Mouse (Mus musculus) kidney, adult 9 months (tissue): Measurements from ENCODE around the gene C2cd3.
A peak's percentile ranks its signal among the peaks of the same experiment; 100 is the strongest.

Source experiments
- DNase-seq: peaks from one replicate; pipeline ENCODE4 v3.0.0; 2022

Gene C2cd3

GRCm38 (mm10) chr7:100371495-100372451, at the start of gene C2cd3, which contains the start of gene Ppme1:
Gene C2cd3, plus strand, starts transcription at chr7:100372233.
Gene Ppme1, minus strand, starts transcription at chr7:100372307.
- DNase-seq: peak; percentile 100

DNA sequence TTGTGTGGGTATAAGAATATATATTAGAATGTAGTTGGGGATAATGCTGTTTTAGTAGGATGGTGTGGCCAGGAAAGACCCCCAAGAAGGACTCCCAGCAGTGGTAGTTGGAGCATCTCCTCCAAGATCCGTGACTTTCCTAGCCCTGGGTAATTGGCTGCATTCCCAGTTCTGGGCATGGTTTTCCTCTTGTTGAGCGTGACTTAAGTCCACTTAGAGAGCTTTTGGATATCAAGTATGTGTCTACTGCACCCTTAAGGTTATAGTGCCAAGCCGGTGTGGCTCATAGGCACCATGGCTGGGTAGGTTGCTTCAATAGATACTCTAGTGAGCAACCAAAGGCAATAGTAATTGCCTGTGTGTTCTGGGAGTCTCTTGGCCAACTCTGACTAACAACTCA, 48.3 kb upstream of the C2cd3 start:
- DNase-seq: no peak

DNA sequence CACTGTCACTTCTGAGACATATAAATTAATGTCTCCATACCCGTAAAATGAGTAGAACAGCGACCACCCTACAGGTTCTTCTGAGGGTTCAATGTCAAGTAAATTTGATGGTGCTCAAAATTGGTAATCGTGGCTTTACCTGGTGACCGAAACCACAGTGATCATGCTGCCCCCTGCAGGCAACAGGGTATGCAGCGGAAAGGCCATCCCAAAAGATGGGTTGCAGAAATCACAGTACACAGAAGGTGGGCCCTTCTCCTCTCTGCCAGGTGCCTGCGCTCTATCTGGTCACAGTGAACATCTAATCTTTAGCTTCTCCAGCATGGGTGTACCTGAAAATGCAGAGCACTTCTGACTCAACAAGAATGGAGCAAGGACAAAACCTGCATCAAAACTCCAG, 46.6 kb upstream of the C2cd3 start:
- DNase-seq: peak; percentile 19

DNA sequence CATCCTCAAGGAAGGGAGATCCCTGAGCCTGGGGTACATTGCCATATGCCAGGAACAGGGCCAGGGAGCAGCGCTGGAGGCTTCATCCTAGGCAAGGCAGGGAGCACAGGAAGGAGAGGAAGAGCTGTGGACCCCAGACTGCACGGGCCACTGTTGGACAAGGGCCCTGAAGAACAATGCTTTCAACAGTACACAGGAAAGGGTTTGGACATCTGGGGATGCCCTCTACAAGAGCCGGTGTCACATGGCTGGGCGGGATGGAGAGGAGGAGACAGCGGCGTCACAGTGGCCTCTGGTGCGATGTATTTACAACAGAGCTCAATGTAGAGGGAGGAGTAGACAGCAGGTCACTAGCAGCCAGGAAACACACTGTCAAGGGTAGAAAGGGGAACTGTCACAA, 44.5 kb upstream of the C2cd3 start:
- DNase-seq: no peak

GRCm38 (mm10) chr7:100328636-100329035, 43.4 kb upstream of the C2cd3 start:
- no peak for DNase-seq

GRCm38 (mm10) chr7:100331269-100331668, 40.8 kb upstream of the C2cd3 start:
- no peak for DNase-seq

DNA sequence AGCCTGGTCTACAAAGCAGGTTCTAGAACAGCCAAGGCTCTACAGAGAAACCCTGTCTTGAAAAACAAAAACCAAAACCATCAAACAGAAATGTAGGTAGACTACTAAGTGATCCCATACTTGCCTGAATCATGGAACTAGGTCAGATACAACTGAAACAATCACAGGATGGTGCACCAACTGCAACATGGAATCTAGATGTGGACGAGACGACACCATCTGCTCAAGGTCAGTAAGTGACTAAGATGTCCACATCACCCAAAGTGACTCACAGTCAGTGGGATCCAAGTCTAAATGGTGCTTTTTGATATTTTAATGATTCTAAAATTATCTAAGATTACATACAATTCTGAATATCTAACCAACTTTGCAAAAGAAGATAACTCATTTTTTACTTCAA, 36.1 kb upstream of the C2cd3 start:
- no peak for DNase-seq

- peak; percentile 26 for DNase-seq
Observed at GRCm38 (mm10) chr7:100354984-100355383, 17.0 kb upstream of the C2cd3 start.

- DNase-seq: no peak
Observed at GRCm38 (mm10) chr7:100356324-100356723, 15.7 kb upstream of the C2cd3 start.

DNA sequence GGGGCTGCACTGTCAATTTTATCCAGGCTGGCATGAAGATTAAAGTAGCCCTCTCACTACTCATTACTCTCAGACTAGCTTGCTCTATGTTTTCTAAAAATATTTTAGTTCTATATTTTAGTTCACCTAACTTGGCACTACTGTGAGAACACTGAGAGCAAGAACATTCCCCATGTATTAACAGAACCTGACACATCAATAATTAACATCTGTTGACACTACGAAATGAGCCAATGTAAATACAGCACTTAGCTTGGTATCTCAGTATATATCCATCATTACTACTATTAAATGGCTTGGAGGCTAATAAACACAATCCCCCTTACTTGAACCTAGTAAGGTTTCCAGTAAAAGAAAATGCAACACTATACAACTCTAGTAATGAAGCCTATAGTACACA, 15.3 kb upstream of the C2cd3 start:
- no peak for DNase-seq

DNA sequence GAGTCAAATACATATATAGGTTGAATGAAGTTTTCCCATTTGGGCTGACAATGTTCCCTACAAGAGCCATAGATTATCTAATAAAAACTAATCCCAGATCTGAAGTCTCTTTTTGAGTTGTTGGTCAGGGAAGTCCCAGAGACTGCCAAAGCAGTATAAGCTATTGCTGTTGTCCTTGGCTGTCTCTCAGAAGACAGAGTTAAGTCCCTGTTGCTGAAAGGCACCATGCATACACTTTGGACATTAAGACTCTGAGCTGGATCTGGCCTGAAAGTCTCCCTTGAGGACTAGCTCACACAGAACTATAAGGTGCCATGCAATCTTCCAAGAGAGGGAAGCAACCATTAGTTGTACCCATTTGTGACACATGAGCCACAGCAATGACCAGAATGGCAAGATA, 14.2 kb upstream of the C2cd3 start:
- no peak for DNase-seq

GRCm38 (mm10) chr7:100363162-100363561, 8.9 kb upstream of the C2cd3 start:
- DNase-seq: no peak

- no peak for DNase-seq
Observed at GRCm38 (mm10) chr7:100364888-100365287, 7.1 kb upstream of the C2cd3 start.

DNA sequence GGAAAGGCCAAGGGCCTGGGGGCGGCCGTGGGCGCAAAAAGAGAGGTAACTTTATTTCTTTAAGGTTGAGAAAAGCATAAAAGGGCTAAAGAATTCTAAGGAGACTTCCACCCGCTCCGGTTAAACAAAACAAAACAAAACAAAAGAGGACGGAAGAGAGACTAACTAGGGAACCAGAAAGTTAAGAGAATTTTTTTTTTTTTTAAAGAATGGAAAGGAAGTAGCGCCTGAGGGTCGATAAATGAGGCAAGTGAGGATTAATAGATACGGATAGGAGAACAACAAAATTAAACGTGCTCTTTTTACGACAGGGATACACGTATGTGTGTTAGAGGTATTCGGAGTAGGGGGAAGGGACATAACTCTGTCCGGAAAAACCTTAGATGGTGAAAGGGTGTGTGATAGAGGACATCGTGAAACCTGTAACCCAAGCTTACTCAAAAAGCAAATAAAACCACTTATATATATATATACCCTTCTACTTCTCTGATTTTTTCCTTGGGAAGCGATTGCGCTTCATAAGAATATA, 483 bp downstream of the C2cd3 start:
- no peak for DNase-seq

DNA sequence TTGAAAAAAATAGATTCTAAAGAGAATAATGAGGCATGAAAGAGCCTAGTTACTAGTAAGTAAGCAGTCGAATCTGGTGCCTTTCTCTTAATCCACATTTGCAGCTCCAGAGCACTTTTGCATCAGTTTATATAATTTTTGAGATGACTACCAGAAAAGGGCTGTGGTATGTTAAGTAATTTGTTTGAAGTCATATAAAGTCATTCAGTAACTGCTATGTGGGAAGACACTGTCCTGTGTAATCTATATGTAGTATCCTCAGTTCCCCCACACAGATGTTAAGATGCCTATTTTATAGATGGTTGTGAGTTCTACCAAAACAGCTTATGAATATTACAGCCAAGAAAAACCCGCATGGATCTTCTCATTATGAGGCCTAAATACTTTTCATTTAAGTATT, 6.2 kb downstream of the C2cd3 start:
- DNase-seq: no peak

- DNase-seq: no peak
Observed at GRCm38 (mm10) chr7:100381161-100381560, 9.1 kb downstream of the C2cd3 start.

- no peak for DNase-seq
Observed at GRCm38 (mm10) chr7:100383207-100383606, 11.2 kb downstream of the C2cd3 start.

DNA sequence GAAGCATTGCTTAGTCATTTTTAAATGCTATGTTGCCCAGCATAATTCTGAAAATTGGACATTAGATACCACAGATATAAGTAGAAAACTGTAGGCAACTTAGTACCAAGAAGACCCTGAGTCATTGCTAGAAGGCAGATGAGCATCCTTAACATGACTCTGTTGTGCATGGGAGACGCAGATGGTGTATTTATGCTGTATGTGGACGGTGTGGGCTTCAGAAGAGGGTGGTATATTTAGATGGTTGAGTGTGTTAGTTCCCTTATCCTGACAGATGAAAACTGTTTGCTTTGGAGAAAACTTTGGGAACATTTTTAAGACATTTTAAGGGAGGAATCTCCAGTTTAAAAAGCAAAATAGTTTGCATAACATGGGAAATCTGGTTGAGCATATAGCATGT, 16.1 kb downstream of the C2cd3 start:
- DNase-seq: no peak

GRCm38 (mm10) chr7:100390166-100390565, 18.1 kb downstream of the C2cd3 start:
- DNase-seq: no peak

DNA sequence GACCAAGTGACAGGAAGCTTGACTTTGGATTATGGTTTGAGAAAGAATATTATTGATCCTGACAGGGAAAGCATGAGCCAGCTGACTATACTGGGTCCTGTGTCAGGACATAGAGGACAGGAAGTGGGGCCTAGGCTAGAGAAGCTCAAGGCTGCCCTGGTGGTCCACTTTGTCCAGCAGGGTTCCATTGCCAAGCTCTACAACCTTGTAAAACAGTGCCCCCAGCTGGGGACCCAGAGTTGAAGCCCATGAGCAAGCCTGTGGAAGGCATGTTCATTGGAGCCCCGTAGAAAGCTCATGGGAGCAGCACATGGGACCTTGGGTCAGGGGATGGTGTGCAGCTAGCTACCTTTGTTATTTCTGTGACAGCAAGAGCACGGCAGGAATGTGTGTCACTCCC, 20.2 kb downstream of the C2cd3 start:
- DNase-seq: no peak

DNA sequence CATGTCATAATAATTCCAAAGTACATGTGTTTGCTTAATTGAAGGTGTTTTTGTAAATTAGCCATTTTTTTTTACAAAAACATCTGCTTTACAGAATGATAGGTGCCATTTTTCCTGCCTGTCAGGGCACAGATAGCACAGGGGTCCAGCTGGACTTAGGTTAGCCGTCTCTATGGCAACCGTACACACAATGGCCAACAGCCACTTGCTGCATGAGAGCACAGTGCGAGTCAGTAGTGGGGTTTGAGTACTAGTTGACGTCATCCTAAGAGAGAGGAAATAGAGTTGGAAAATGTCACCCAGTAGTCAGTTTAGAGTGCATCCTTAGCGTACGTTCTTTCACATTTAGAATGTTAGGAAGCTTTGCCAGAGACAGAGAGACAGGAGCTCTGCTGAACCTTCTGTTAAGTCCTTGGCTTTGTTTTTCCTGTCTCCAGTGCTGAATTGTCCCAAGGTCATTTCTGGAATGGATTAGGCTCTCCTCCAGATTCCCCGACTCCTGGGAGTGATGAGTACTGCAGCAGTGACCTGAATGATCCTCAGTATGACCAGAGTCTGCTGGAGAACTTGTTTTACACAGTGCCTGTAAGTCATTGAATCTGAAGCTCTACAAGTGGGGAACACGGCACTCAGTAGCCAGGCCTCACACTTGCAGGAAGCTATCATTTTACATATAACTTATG, 27.3 kb downstream of the C2cd3 start:
- DNase-seq: peak; percentile 43

- peak; percentile 56 for DNase-seq
Observed at GRCm38 (mm10) chr7:100400899-100401539, 29.0 kb downstream of the C2cd3 start.

DNA sequence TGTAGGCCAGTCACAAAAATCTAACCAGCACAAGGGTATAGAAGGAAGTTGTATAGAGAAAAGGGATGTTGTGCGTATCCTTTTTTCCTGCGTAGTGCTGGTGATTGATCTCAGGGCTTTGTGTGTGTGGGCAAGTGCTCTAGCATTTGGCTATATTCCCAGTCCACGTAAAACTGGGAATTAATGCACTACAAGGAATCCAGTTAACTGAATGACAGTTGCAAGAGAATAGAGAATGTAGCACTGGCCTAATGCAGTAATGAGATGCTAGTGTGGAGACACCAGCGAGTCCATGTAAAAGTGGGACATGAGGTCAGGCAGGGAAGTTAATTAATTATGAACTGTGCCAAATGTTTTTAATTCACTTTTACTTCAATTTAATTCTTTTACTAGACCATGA, 30.7 kb downstream of the C2cd3 start:
- DNase-seq: peak; percentile 14
